Mouse (Mus musculus) thymus, adult 2 months (tissue): ENCODE measurements around the gene Ldlrad3.

Source experiments
- CTCF ChIP-seq: fragments of 200-500 bp; IDR thresholded peaks from 2 replicates; pipeline ENCODE4 v1.5.1; 2012; ENCODE audit warnings: mild to moderate bottlenecking, control low read depth, low read length, moderate library complexity, borderline replicate concordance; ENCODE audit not compliant: control insufficient read depth, poor library complexity, insufficient read depth; ENCODE audit errors: extremely low read depth
- POLR2A ChIP-seq: fragments of 200-500 bp; IDR thresholded peaks from 2 replicates; pipeline ENCODE4 v1.6.1; 2012; ENCODE audit warnings: mild to moderate bottlenecking, low read length, control low read depth, moderate library complexity; ENCODE audit not compliant: control insufficient read depth, poor library complexity, insufficient read depth; ENCODE audit errors: extremely low read depth

DNA sequence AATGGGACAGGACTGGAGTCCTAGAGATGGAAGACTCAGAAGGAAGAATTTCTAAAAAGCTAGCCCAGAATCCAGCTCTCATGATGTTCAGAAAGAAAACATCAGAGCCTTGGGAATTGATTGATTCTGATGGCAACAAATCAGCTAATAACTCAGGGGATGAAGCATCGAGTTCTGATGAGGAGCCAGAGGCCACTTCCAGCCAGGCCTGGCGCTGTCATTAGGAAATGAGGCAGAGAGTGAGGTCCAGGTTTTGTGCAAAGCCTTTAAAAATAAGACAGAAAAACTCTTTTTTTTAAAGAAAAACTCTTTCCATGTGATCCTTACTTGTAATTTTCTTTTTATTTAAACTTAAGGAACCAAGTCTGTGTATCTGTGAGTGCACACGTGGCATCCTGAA, 252.9 kb downstream of the Ldlrad3 start:
- TF ChIP-seq CTCF: no peak
- TF ChIP-seq POLR2A: no peak
